Mouse (Mus musculus): ENCODE measurements at regions not wholly inside any gene's neighbourhood (a gene's known extent, or its start where the extent isn't known, plus 50 kb on each side); places are given as distances from the start of the nearest gene placed in this dataset.

GRCm38 (mm10) chr13:51328131-51328970 lies 80.1 kb upstream of the S1pr3 start:
- Histone ChIP-seq H3K9me3 (replicated peaks; ENCODE audit: control insufficient read depth, low read length) (no peaks in the 10 kb centered on the region), H3K9ac (replicated peaks; ENCODE audit: low read length) (no peak overlapping the region), H3K27me3 (ENCODE audit: control insufficient read depth, insufficient read depth, low read length) (no peaks in the 10 kb centered on the region), H3K27ac (replicated peaks; ENCODE audit: low read depth, low read length) (0 out of 2 replicates have a peak overlapping the region, but pooled peaks have one; percentile 17), H3K4me2 (ENCODE audit: low read depth, low read length) (no peak overlapping the region), H3K36me3 (replicated peaks; ENCODE audit: control insufficient read depth, insufficient read depth, low read depth, low read length) (no peaks in the 10 kb centered on the region), H3K4me1 (ENCODE audit: control insufficient read depth, insufficient read depth, low read length) (no peaks in the 10 kb centered on the region; the same call in 1 of the 2 replicates), H3K4me3 (ENCODE audit: low read depth, low read length) (no peak overlapping the region)
- DNase-seq (ENCODE audit: low spot score), result no peak
- 0 out of 2 replicates have a peak, but pooled peaks have one; percentile 30 for ATAC-seq (replicated peaks; ENCODE audit: insufficient number of reproducible peaks, low FRiP score, low TSS enrichment, low read depth)
- WGBS, result 55% methylated on average over 15 of the region's 15 CpGs

GRCm38 (mm10) chr13:51328971-51329346 lies 79.5 kb upstream of the S1pr3 start:
- no peak overlapping the region for H3K27ac ChIP-seq (replicated peaks; ENCODE audit: low read depth, low read length)
- no peaks in the 10 kb centered on the region for H3K9me3 ChIP-seq (replicated peaks; ENCODE audit: control insufficient read depth, low read length)
- DNase-seq (ENCODE audit: low spot score) (peak; percentile 30), ATAC-seq (replicated peaks; ENCODE audit: insufficient number of reproducible peaks, low FRiP score, low TSS enrichment, low read depth) (no peak)
- no peak overlapping the region for H3K4me3 ChIP-seq (ENCODE audit: low read depth, low read length)
- no peak overlapping the region for H3K4me2 ChIP-seq (ENCODE audit: low read depth, low read length)
- no peaks in the 10 kb centered on the region for H3K36me3 ChIP-seq (replicated peaks; ENCODE audit: control insufficient read depth, insufficient read depth, low read depth, low read length)
- H3K27me3 ChIP-seq (ENCODE audit: control insufficient read depth, insufficient read depth, low read length), result no peaks in the 10 kb centered on the region
- H3K9ac ChIP-seq (replicated peaks; ENCODE audit: low read length), result no peak overlapping the region; the same call in 1 of the 2 replicates
- H3K4me1 ChIP-seq (ENCODE audit: control insufficient read depth, insufficient read depth, low read length), result no peaks in the 10 kb centered on the region; the same call in 1 of the 2 replicates
- 70% methylated on average over 8 of the region's 8 CpGs for WGBS

- no peak overlapping the region for H3K4me2 ChIP-seq (ENCODE audit: low read depth, low read length)
- H3K36me3 ChIP-seq (replicated peaks; ENCODE audit: control insufficient read depth, insufficient read depth, low read depth, low read length), result no peaks in the 10 kb centered on the region
- no peak overlapping the region for H3K4me3 ChIP-seq (ENCODE audit: low read depth, low read length)
- no peak overlapping the region for H3K9ac ChIP-seq (replicated peaks; ENCODE audit: low read length)
- ATAC-seq (replicated peaks; ENCODE audit: insufficient number of reproducible peaks, low FRiP score, low TSS enrichment, low read depth) (no peak), DNase-seq (ENCODE audit: low spot score) (no peak)
- no peak overlapping the region for H3K27ac ChIP-seq (replicated peaks; ENCODE audit: low read depth, low read length)
- H3K9me3 ChIP-seq (replicated peaks; ENCODE audit: control insufficient read depth, low read length), result no peaks in the 10 kb centered on the region
- no peaks in the 10 kb centered on the region; the same call in 1 of the 2 replicates for H3K4me1 ChIP-seq (ENCODE audit: control insufficient read depth, insufficient read depth, low read length)
- H3K27me3 ChIP-seq (ENCODE audit: control insufficient read depth, insufficient read depth, low read length), result no peaks in the 10 kb centered on the region
Measured at GRCm38 (mm10) chr13:51329717-51330116, 78.7 kb upstream of the S1pr3 start.

GRCm38 (mm10) chr13:51332271-51332670 lies 76.2 kb upstream of the S1pr3 start:
- no peak overlapping the region for H3K4me2 ChIP-seq (ENCODE audit: low read depth, low read length)
- no peaks in the 10 kb centered on the region; the same call in 1 of the 2 replicates for H3K4me1 ChIP-seq (ENCODE audit: control insufficient read depth, insufficient read depth, low read length)
- no peak overlapping the region for H3K4me3 ChIP-seq (ENCODE audit: low read depth, low read length)
- WGBS, result 59% methylated on average over 7 of the region's 7 CpGs
- H3K27ac ChIP-seq (replicated peaks; ENCODE audit: low read depth, low read length), result no peak overlapping the region
- no peaks in the 10 kb centered on the region for H3K27me3 ChIP-seq (ENCODE audit: control insufficient read depth, insufficient read depth, low read length)
- DNase-seq (ENCODE audit: low spot score), result peak; percentile 70
- ATAC-seq (replicated peaks; ENCODE audit: insufficient number of reproducible peaks, low FRiP score, low TSS enrichment, low read depth), result peak; percentile 25; the same call in 1 of the 2 replicates
- no peaks in the 10 kb centered on the region for H3K36me3 ChIP-seq (replicated peaks; ENCODE audit: control insufficient read depth, insufficient read depth, low read depth, low read length)
- no peak overlapping the region for H3K9ac ChIP-seq (replicated peaks; ENCODE audit: low read length)
- no peaks in the 10 kb centered on the region for H3K9me3 ChIP-seq (replicated peaks; ENCODE audit: control insufficient read depth, low read length)

- no peaks in the 10 kb centered on the region for H3K9me3 ChIP-seq (replicated peaks; ENCODE audit: control insufficient read depth, low read length)
- no peaks in the 10 kb centered on the region for H3K27me3 ChIP-seq (ENCODE audit: control insufficient read depth, insufficient read depth, low read length)
- ATAC-seq (replicated peaks; ENCODE audit: insufficient number of reproducible peaks, low FRiP score, low TSS enrichment, low read depth) (no peak), DNase-seq (ENCODE audit: low spot score) (no peak)
- no peaks in the 10 kb centered on the region for H3K36me3 ChIP-seq (replicated peaks; ENCODE audit: control insufficient read depth, insufficient read depth, low read depth, low read length)
- no peak overlapping the region for H3K4me2 ChIP-seq (ENCODE audit: low read depth, low read length)
- no peak overlapping the region for H3K9ac ChIP-seq (replicated peaks; ENCODE audit: low read length)
- 85% methylated on average over 5 of the region's 5 CpGs for WGBS
- H3K4me3 ChIP-seq (ENCODE audit: low read depth, low read length), result no peak overlapping the region
- no peaks in the 10 kb centered on the region; the same call in 1 of the 2 replicates for H3K4me1 ChIP-seq (ENCODE audit: control insufficient read depth, insufficient read depth, low read length)
- H3K27ac ChIP-seq (replicated peaks; ENCODE audit: low read depth, low read length), result no peak overlapping the region
Measured at GRCm38 (mm10) chr13:51333481-51333880, 75.0 kb upstream of the S1pr3 start.

GRCm38 (mm10) chr13:51336726-51337125 lies 71.7 kb upstream of the S1pr3 start:
- H3K4me1 ChIP-seq (ENCODE audit: control insufficient read depth, insufficient read depth, low read length), result no peaks in the 10 kb centered on the region
- no peak for ATAC-seq (replicated peaks; ENCODE audit: insufficient number of reproducible peaks, low FRiP score, low TSS enrichment, low read depth)
- H3K27me3 ChIP-seq (ENCODE audit: control insufficient read depth, insufficient read depth, low read length), result no peaks in the 10 kb centered on the region
- H3K27ac ChIP-seq (replicated peaks; ENCODE audit: low read depth, low read length), result no peak overlapping the region
- H3K4me2 ChIP-seq (ENCODE audit: low read depth, low read length), result no peak overlapping the region
- H3K9me3 ChIP-seq (replicated peaks; ENCODE audit: control insufficient read depth, low read length), result no peaks in the 10 kb centered on the region
- H3K9ac ChIP-seq (replicated peaks; ENCODE audit: low read length), result no peak overlapping the region
- no peak overlapping the region for H3K4me3 ChIP-seq (ENCODE audit: low read depth, low read length)
- WGBS, result 65% methylated on average over 5 of the region's 5 CpGs
- DNase-seq (ENCODE audit: low spot score), result no peak
- no peaks in the 10 kb centered on the region for H3K36me3 ChIP-seq (replicated peaks; ENCODE audit: control insufficient read depth, insufficient read depth, low read depth, low read length)

GRCm38 (mm10) chr13:51337931-51338330 lies 70.5 kb upstream of the S1pr3 start:
- Histone ChIP-seq H3K27ac (replicated peaks; ENCODE audit: low read depth, low read length) (no peak overlapping the region), H3K36me3 (replicated peaks; ENCODE audit: control insufficient read depth, insufficient read depth, low read depth, low read length) (no peaks in the 10 kb centered on the region), H3K27me3 (ENCODE audit: control insufficient read depth, insufficient read depth, low read length) (no peaks in the 10 kb centered on the region), H3K9ac (replicated peaks; ENCODE audit: low read length) (no peak overlapping the region), H3K4me3 (ENCODE audit: low read depth, low read length) (no peak overlapping the region), H3K4me2 (ENCODE audit: low read depth, low read length) (no peak overlapping the region), H3K9me3 (replicated peaks; ENCODE audit: control insufficient read depth, low read length) (no peaks in the 10 kb centered on the region), H3K4me1 (ENCODE audit: control insufficient read depth, insufficient read depth, low read length) (no peaks in the 10 kb centered on the region)
- DNase-seq (ENCODE audit: low spot score), result no peak
- ATAC-seq (replicated peaks; ENCODE audit: insufficient number of reproducible peaks, low FRiP score, low TSS enrichment, low read depth), result no peak
- 95% methylated on average over 16 of the region's 16 CpGs for WGBS

GRCm38 (mm10) chr13:51345321-51345720 lies 63.1 kb upstream of the S1pr3 start:
- no peaks in the 10 kb centered on the region for H3K36me3 ChIP-seq (replicated peaks; ENCODE audit: control insufficient read depth, insufficient read depth, low read depth, low read length)
- no peaks in the 10 kb centered on the region for H3K27me3 ChIP-seq (ENCODE audit: control insufficient read depth, insufficient read depth, low read length)
- 86% methylated on average over 4 of the region's 4 CpGs for WGBS
- H3K4me2 ChIP-seq (ENCODE audit: low read depth, low read length), result no peak overlapping the region
- no peak for DNase-seq (ENCODE audit: low spot score)
- ATAC-seq (replicated peaks; ENCODE audit: insufficient number of reproducible peaks, low FRiP score, low TSS enrichment, low read depth), result 0 out of 2 replicates have a peak, but pooled peaks have one; percentile 41
- peak overlapping the region; percentile 58 for H3K27ac ChIP-seq (replicated peaks; ENCODE audit: low read depth, low read length)
- peaks cover 8% of the 10 kb centered on the region; the same call in 1 of the 2 replicates for H3K4me1 ChIP-seq (ENCODE audit: control insufficient read depth, insufficient read depth, low read length)
- H3K4me3 ChIP-seq (ENCODE audit: low read depth, low read length), result no peak overlapping the region
- peak overlapping the region; percentile 3 for H3K9ac ChIP-seq (replicated peaks; ENCODE audit: low read length)
- no peaks in the 10 kb centered on the region for H3K9me3 ChIP-seq (replicated peaks; ENCODE audit: control insufficient read depth, low read length)

Measured in embryonic facial prominence, embryonic 11.5 days (tissue).